Mouse (Mus musculus) lung, postnatal 4 days (tissue): Measurements from ENCODE around the gene Gm14435.
"Not testable (repeated sequence)": the region's sequence is repeated elsewhere in the genome, so short reads cannot be mapped to it uniquely, and the experiment has no call there.

ENCODE experiments used
- DNase-seq, 2 experiments: peaks; one replicate each; pipeline ENCODE4 v3.0.0; 2021

Gm14435 gene

GRCm38 (mm10) chr2:176423294-176423693, at the start of gene Gm14435:
TSS of gene Gm14435 (plus strand) at chr2:176423594.
- DNase-seq: not testable (repeated sequence)
